Mouse (Mus musculus): Measurements from ENCODE around the gene Cpm. TPM values are rescaled to one million over a fixed set of nuclear protein-coding genes. Genes with fewer than 3 reads are reported as not detected.
A peak's percentile ranks its signal among the peaks of the same experiment; 100 is the strongest.

Cpm gene
- total RNA-seq, 2 experiments from 2014 or later, result 2.2 to 2.9 TPM

DNA sequence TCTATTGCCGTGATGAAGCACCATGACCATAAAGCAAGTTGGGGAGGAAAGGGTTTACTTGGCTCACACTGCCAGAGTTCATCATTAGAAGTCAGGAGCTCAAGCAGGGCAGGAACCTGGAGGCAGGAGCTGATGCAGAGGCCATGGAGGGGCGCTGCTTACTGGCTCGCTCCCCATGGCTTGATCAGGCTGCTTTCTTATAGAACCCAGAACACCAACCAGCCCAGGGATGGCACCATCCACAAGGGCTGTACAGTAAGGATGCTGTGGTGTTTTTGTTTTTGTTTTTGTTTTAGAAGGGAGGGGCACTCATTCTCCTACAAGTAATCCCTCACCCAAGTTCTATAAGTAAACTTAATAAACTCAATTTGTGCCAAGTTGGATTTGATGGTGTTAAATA, 87.4 kb downstream of the Cpm start:
- no peak overlapping the region for H3K4me3 ChIP-seq
- intact Hi-C loops (cut with DNase I), result no loop called here
- no peak overlapping the region for H3K27ac ChIP-seq
- DNase-seq, result no peak
- no peak for TF ChIP-seq CTCF (IDR thresholded peaks at IDR 0.05)

DNA sequence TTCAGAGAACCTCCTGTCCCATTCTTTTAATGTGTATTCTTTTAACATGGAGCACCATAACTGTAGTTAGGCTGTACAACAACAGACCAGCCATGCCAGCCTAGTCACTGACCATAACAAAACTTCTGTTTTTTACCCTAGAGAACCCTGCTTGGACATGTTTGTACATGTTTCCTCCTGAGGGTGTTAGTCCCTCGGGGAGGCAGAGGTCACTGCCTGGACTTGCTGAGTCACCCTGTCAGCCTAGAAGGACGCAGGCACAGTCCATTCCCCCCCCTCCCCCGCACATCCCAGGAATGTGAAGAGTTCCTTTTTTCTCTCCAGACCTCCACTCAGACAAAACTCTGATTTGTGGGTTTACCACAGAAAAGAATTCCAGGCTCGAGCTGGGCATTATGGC, 88.3 kb downstream of the Cpm start:
- Histone ChIP-seq H3K27ac (peak overlapping the region; percentile 48), H3K4me3 (no peak overlapping the region)
- peak; percentile 63 for DNase-seq
- TF ChIP-seq CTCF (IDR thresholded peaks at IDR 0.05), result no peak
- intact Hi-C loops (cut with DNase I), result no loop called here

DNA sequence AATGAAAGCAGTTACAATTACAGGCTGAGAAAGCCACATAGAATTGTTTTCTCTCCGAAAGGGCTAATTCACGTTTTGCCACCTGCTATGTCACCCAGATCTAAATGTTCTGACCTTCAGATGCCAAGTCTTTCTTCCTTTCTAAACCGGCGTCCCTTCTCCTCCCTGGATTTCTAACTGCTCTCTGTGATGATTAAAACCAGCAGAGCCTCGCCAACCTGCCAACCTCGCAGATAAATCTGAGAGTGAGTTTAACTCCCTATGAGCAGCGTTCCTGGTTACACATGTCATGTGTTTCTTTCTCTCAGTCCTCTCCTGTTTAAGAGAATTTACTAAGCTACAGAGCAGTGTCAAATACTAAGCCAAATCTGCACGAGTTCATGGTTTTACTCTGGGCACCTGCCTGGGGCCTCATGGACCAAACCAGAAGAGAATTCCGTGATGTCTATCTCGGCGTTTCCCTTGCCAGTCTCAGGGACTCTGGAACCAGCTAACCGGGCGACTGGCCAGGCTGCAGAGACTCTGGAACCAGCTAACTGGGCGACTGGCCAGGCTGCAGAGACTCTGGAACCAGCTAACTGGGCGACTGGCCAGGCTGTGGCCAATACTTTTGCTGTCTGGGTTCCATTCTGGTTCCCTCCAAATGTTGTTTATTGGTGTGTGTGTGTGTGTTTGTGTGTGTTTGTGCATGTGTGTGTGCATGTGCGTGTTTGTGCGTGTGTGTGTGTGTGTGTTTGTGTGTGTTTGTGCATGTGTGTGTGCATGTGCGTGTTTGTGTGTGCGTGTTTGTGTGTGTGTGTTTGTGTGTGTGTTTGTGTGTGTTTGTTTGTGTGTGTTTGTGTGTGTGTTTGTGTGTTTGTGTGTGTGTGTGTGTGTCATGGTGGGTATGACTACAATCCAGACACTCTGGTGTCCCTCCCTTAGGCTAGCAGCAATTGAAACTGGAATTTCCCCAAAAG, 89.1 kb downstream of the Cpm start:
- Histone ChIP-seq H3K4me3 (peak overlapping the region; percentile 5; the same call in 1 of the 2 replicates), H3K27ac (peak overlapping the region; percentile 48)
- intact Hi-C loops (cut with DNase I), result no loop called here
- no peak for TF ChIP-seq CTCF (IDR thresholded peaks at IDR 0.05)
- peak; percentile 52 for DNase-seq

DNA sequence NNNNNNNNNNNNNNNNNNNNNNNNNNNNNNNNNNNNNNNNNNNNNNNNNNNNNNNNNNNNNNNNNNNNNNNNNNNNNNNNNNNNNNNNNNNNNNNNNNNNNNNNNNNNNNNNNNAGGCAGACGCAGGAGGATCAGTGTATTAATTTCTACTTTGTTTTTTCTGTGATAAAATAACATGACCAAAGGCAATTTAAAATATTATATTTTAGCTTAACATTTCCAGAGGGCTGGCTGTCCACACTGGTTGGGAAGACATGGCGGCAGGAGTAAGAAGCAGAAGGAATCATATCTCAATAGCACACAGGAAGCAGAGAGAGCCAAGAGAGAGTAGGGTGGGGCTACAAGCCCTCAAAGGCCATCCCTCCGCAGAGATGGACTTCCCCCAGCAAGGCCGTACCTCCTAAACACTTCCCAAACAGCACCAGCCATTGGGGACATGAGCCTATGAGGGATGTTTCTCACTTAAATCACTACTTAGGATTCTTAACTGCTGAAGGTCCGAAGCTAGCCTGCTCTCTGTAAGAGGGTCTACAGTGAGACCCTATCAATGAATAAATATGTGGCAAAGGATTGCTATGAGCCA, 94.9 kb downstream of the Cpm start:
- no peak for DNase-seq
- H3K4me3 ChIP-seq, result no peak overlapping the region
- H3K27ac ChIP-seq, result no peak overlapping the region
- intact Hi-C loops (cut with DNase I), result no loop called here
- no peak for TF ChIP-seq CTCF (IDR thresholded peaks at IDR 0.05)

DNA sequence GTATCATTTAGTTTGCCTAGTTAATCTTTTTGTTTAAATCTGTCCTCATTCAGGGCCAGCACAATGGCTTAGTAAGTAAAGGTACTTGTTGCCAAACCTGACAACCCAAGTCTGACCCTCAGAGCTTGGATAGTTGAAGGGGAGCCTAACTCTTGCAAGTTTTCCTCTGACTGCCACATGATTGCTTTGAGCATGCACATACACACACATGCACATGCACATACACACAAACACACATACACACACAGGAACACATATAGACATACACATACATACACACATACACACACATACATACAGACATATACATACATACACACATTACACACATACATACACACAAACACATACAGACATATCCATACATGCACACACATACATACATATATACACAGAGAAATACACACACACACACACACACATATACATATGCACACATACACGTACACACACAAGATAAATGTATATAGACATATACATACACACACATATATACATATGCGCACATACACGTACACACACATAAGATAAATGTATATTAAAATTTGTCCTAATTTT, 95.6 kb downstream of the Cpm start:
- no peak for TF ChIP-seq CTCF (IDR thresholded peaks at IDR 0.05)
- Histone ChIP-seq H3K27ac (no peak overlapping the region), H3K4me3 (no peak overlapping the region)
- no peak for DNase-seq
- intact Hi-C loops (cut with DNase I), result no loop called here

DNA sequence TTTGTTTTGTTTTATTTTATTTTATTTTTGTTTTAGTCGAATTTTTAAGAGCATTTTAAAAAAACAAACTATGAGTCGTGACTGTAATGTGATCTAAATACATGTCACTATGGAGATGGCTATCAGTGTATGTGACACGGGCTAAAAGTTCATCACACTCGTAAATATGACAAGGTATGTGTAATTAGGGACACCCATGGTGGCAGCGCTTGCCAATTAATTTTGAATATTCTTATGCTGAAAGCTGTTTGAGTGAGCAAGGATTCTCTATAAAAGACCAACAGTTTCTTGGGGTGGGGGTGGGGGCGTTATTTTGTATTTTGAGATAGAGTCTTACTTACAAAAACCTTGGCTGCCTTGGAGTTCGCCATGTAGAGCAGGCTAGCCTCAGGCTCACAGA, 96.4 kb downstream of the Cpm start:
- H3K27ac ChIP-seq, result no peak overlapping the region
- intact Hi-C loops (cut with DNase I), result no loop called here
- H3K4me3 ChIP-seq, result no peak overlapping the region
- TF ChIP-seq CTCF (IDR thresholded peaks at IDR 0.05), result no peak
- no peak for DNase-seq

DNA sequence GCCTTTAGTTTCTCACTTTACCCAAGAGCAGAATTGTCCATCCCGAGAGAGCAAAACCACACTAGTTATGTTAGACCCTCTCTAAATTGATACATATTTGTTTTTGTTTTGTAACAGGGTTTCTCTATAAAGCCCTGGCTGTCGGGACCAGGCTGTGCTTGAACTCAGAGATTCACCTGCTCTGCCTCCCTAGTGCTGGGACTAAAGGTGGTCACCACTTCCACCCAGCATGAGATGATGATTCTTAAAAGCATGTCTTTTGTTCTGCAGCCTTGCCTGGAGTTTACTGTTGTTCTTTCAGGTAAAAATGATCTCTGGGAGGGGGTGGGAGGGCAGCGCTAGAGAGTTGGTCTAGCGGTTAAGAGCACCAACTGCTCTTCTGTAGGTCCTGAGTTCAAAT, 97.0 kb downstream of the Cpm start:
- DNase-seq, result no peak
- Histone ChIP-seq H3K27ac (no peak overlapping the region), H3K4me3 (no peak overlapping the region)
- no peak for TF ChIP-seq CTCF (IDR thresholded peaks at IDR 0.05)
- intact Hi-C loops (cut with DNase I), result no loop called here

DNA sequence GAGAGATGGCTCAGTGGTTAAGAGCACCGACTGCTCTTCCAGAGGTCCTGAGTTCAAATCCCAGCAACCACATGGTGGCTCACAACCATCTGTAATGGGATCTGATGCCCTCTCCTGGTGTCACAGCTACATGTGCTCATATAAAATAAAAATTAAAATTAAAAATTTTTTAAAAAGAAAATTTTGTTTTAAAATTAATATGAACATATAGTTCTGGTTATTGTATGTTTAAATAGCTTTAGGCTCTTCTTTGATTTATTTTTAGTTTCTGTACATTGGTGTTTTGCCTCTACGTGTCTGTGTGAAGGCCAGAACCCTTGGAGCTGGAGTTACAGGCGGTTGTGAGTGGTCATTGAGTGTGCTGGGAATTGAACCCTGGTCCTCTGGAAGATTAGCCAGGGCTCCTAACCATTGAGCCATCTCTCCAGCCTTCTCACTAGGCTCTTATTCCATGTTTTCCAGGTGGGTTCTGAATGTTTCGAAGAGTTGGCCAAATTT, 97.6 kb downstream of the Cpm start:
- intact Hi-C loops (cut with DNase I), result no loop called here
- no peak for TF ChIP-seq CTCF (IDR thresholded peaks at IDR 0.05)
- Histone ChIP-seq H3K27ac (no peak overlapping the region), H3K4me3 (no peak overlapping the region)
- DNase-seq, result no peak

DNA sequence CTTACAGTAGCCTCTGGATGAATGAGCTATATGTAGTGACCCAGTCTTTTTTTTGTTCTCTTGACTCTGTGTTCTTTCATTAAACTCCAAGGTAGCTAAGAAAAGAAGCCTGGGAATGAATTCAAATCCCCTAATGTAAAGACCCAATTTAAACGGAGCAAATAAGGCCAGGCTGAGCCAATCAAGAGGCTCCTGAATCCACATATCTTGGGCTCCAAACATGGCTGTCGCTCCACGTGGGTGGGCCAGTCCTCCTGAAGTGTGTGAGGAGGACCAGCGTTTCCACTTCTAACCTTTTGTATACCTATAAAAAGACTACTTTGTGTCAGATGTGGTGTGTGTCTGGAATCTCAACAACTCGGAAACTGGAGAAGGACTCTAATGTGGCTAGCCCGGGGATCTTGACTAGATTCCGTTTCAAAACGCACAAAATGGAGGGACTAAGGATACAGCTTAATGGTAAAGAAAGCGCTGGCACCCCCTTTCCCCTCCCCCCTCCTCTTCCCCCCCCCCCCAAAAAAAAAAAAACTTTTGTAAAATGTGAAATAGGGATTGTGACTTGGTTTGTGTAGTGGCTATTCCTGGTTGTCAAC, 98.3 kb downstream of the Cpm start:
- no peak for DNase-seq
- Histone ChIP-seq H3K27ac (no peak overlapping the region), H3K4me3 (no peak overlapping the region)
- no peak for TF ChIP-seq CTCF (IDR thresholded peaks at IDR 0.05)
- intact Hi-C loops (cut with DNase I), result no loop called here

DNA sequence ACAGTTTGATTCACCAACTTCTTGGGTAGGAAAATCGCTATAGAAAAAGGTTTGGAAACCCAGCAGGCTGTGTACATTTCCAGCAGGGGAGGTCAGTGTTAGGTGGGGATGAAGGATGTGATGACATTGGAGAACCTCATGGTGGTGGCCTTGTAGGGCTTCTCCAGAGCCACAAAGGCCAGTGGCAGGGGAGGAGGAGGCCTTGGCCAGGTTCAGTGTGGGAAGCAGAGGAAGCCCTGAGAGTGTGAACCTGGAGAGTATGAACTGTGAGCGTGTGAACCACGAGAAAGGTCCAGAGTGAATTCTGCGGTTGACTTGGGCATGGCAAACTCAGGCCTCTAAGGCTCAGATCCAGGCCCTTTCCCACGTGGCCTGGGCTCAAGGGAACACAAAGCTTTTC, 99.3 kb downstream of the Cpm start:
- no peak for TF ChIP-seq CTCF (IDR thresholded peaks at IDR 0.05)

DNA sequence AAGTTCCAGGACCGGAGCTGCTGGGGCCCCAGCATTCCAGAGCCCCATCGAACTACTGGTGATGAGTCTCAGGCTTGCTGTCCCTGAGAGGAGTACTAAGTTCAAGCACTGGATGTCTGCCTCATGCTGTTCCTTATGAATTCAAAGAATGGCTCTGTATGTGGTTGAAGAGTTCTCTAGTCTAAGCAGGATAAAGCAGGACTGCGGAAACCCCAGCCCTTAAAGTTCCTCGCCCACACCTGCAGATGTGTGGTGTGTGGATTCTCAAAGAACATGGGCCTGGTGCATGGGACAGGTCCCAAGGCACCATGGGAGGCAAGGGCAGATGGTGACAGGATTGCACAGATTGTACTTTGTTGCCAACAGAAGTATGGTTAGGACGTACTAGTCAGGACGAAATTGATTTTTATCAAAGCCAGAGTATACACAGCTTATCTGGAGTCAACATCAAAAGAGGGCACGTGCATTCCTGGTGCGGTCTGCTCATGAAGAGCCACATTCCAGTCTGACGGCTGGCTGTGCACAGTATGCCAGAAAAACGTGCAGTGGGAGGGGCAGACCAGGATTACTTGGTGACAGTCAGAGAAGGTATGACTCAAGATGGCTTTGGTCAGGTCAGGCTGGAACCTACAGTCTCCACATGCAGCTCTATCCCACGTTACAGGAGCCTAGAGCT, 100.0 kb downstream of the Cpm start:
- no peak for TF ChIP-seq CTCF (IDR thresholded peaks at IDR 0.05)
- intact Hi-C loops (cut with DNase I), result no loop called here

More for the DNA sequence above, 99.3 kb downstream of the Cpm start:
- no peak for DNase-seq
- Histone ChIP-seq H3K27ac (no peak overlapping the region), H3K4me3 (no peak overlapping the region)
- intact Hi-C loops (cut with DNase I), result no loop called here

DNA sequence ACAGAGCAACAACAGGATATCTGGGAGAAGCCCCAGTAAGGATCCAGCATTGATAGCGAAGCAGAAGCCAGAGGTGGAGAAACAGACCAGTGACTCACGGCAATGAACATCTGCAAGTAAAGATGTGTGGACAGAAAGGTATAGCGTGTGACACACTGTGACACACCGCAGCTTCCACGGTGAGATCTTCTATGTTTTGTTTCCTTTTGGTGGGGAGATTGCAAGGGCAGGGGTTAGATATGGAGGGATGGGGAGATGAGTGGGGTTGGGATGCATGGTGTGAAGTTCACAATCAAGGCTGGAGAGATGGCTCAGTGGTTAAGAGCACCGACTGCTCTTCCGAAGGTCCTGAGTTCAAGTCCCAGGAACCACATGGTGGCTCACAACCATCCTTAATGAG, 100.8 kb downstream of the Cpm start:
- H3K4me3 ChIP-seq, result no peak overlapping the region
- DNase-seq, result no peak
- no peak overlapping the region for H3K27ac ChIP-seq
- no peak for TF ChIP-seq CTCF (IDR thresholded peaks at IDR 0.05)
- intact Hi-C loops (cut with DNase I), result no loop called here

More for the DNA sequence above, 100.0 kb downstream of the Cpm start:
- H3K27ac ChIP-seq, result no peak overlapping the region
- no peak for DNase-seq
- no peak overlapping the region for H3K4me3 ChIP-seq

Measured in gastrocnemius, adult 2 months (tissue).